Mouse (Mus musculus) heart, embryonic 13.5 days (tissue): ENCODE measurements around the gene C1qtnf9. TPM values are rescaled to one million over a fixed set of nuclear protein-coding genes. Genes with fewer than 3 reads are reported as not detected.

Experiments used
- ATAC-seq: fragments of 200-750 bp; cut with Nextera tagmentation; 2 replicates; pipeline ENCODE4 v1.8.0; 2017; ENCODE audit warnings: moderate TSS enrichment; ENCODE audit not compliant: insufficient number of reproducible peaks, low FRiP score, low TSS enrichment; ENCODE audit errors: extremely low read depth
- H3K27ac ChIP-seq: fragments of 300-500 bp; sonication (generic); replicated peaks from 2 replicates; pipeline ENCODE4 v1.5.1; 2015; ENCODE audit warnings: moderate library complexity, mild to moderate bottlenecking, inconsistent platforms
- H3K27me3 ChIP-seq: fragments of 300-500 bp; sonication (generic); replicated peaks from 2 replicates; pipeline ENCODE4 v1.6.1; 2015; ENCODE audit warnings: mild to moderate bottlenecking, inconsistent platforms
- H3K36me3 ChIP-seq: fragments of 300-500 bp; sonication (generic); 2 replicates; pipeline ENCODE4 v1.6.1; 2015; ENCODE audit warnings: mild to moderate bottlenecking, inconsistent platforms
- H3K4me1 ChIP-seq: fragments of 300-500 bp; sonication (generic); 2 replicates; pipeline ENCODE4 v1.6.1; 2015; ENCODE audit warnings: inconsistent platforms
- H3K4me2 ChIP-seq: fragments of 300-500 bp; sonication (generic); 2 replicates; pipeline ENCODE4 v1.6.1; 2015; ENCODE audit warnings: inconsistent platforms, mild to moderate bottlenecking, moderate library complexity
- H3K4me3 ChIP-seq: fragments of 300-500 bp; sonication (generic); 2 replicates; pipeline ENCODE4 v1.5.1; 2015; ENCODE audit warnings: moderate library complexity, mild to moderate bottlenecking, inconsistent platforms
- H3K9ac ChIP-seq: fragments of 300-500 bp; sonication (generic); 2 replicates; pipeline ENCODE4 v1.6.1; 2015; ENCODE audit warnings: inconsistent platforms, mild to moderate bottlenecking, moderate library complexity
- H3K9me3 ChIP-seq: fragments of 300-500 bp; sonication (generic); 2 replicates; pipeline ENCODE4 v1.6.1; 2016; ENCODE audit warnings: inconsistent platforms
- WGBS: fragments of 180-500 bp; shearing (Covaris S2); methylation state at CpG from one replicate; pipeline ENCODE4 v1.1.7; 2015; ENCODE audit warnings: mixed read lengths; 5-methylcytosine and 5-hydroxymethylcytosine counted together
- polyA plus RNA-seq: library from polyadenylated mRNA; unstranded; fragments of >200 nt; fragmentation: Nextera tagmentation; extraction: Ambion mirVana; gene quantifications from 2 replicates; pipeline ENCODE4 v1.2.1, GENCODE M21; 2015

C1qtnf9 gene
- polyA plus RNA-seq, 1 experiment from 2014 or later: 0.36 TPM

DNA sequence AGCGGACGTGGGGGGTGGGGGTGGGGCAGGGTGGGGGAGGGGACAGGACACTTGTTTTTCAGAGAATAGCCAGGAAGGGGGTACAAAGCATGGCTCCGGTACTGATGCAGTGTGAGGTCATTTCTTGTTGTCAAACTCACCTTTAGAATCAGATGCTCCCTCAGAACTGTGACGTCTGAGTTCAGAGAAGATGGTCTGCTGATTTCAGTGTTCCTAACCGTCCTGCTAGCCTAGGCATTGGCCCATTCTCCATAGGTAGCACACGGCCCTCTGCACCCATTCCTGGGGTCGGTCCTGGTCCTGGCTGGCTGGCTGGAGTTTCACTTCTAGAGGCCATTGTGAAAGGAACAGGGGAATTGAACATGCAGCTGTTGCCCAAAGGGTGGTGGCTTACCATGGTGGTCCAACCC, 30.7 kb upstream of the C1qtnf9 start:
- no peak for ATAC-seq
- peak overlapping the region; percentile 82 for H3K9ac ChIP-seq
- peak overlapping the region; percentile 52; the same call in 1 of the 2 replicates for H3K4me3 ChIP-seq
- H3K9me3 ChIP-seq: no peaks in the 10 kb centered on the region
- no peaks in the 10 kb centered on the region for H3K27me3 ChIP-seq
- 22% methylated on average over 7 of the region's 7 CpGs for WGBS
- H3K4me2 ChIP-seq: peak overlapping the region; percentile 69
- H3K27ac ChIP-seq: peak overlapping the region; percentile 97
- H3K36me3 ChIP-seq: 0 out of 2 replicates have a peak, but pooled peaks cover 4% of the 10 kb centered on the region
- H3K4me1 ChIP-seq: peaks cover 98% of the 10 kb centered on the region

DNA sequence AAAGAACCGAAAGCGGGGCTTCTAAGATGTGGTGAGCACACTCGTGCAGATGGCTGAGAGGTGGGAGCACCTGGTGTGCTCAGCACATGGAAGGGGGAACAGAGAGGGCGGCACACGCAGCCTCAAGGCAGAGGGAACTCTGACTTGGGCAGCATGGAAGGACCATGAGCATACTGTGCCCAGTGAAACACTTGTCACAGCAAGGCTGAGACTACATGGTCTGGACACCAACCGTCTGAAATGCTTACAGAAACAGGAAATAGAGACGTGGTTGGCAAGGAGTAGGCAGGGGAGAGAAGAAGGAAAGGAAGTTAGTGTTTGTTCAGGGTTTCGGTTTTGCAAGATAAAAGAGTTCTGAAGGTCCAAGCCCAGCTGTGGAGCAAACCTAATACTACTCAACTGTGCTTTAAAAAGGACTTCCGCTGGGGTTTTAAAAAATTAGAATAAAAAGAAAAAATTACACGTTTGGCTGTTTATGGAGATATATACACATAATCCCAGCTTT, 29.4 kb upstream of the C1qtnf9 start:
- peaks cover 10% of the 10 kb centered on the region; the same call in 1 of the 2 replicates for H3K36me3 ChIP-seq
- H3K9ac ChIP-seq: peak overlapping the region; percentile 62; the same call in 1 of the 2 replicates
- H3K4me1 ChIP-seq: peaks cover 98% of the 10 kb centered on the region
- H3K9me3 ChIP-seq: no peaks in the 10 kb centered on the region
- peak overlapping the region; percentile 97 for H3K27ac ChIP-seq
- peak overlapping the region; percentile 8; the same call in 1 of the 2 replicates for H3K4me2 ChIP-seq
- no peak for ATAC-seq
- H3K4me3 ChIP-seq: no peak overlapping the region
- no peaks in the 10 kb centered on the region for H3K27me3 ChIP-seq
- 55% methylated on average over 10 of the region's 10 CpGs for WGBS

GRCm38 (mm10) chr14:60739155-60739554, 28.8 kb upstream of the C1qtnf9 start:
- WGBS: 10% methylated on average over 3 of the region's 9 CpGs
- peaks cover 98% of the 10 kb centered on the region for H3K4me1 ChIP-seq
- H3K27me3 ChIP-seq: no peaks in the 10 kb centered on the region
- peak overlapping the region; percentile 48 for H3K9ac ChIP-seq
- no peaks in the 10 kb centered on the region for H3K9me3 ChIP-seq
- no peak for ATAC-seq
- no peak overlapping the region for H3K4me3 ChIP-seq
- H3K27ac ChIP-seq: peak overlapping the region; percentile 97
- peaks cover 10% of the 10 kb centered on the region; the same call in 1 of the 2 replicates for H3K36me3 ChIP-seq
- H3K4me2 ChIP-seq: no peak overlapping the region

DNA sequence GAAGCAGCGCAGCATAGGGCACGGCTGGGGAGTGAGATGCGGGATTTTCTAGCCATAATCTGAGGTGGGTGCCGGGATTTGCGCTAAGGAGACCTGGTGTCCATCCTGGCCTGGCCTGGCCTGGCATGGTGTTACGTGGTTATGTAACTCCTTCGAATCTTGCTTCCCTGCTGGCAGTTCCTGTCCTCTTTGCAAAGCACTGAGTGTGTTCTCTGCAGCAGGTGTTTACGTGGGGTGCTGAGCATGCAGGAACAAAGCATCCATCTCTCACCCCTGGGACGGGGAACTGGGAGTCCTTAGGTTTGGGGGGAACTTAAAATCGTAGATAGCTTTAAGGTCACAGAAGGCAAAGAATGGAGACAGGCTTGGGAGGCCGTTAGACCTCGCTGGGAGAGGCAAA, 28.3 kb upstream of the C1qtnf9 start:
- Histone ChIP-seq H3K4me3 (no peak overlapping the region), H3K9me3 (no peaks in the 10 kb centered on the region), H3K27me3 (no peaks in the 10 kb centered on the region), H3K4me2 (peak overlapping the region; percentile 13; the same call in 1 of the 2 replicates), H3K4me1 (peaks cover 98% of the 10 kb centered on the region), H3K36me3 (peaks cover 10% of the 10 kb centered on the region; the same call in 1 of the 2 replicates), H3K27ac (peak overlapping the region; percentile 97), H3K9ac (peak overlapping the region; percentile 48)
- WGBS: 60% methylated on average over 12 of the region's 12 CpGs
- no peak for ATAC-seq

GRCm38 (mm10) chr14:60740507-60740906, 27.4 kb upstream of the C1qtnf9 start:
- peak overlapping the region; percentile 68 for H3K9ac ChIP-seq
- no peak for ATAC-seq
- peak overlapping the region; percentile 97 for H3K27ac ChIP-seq
- peaks cover 98% of the 10 kb centered on the region for H3K4me1 ChIP-seq
- H3K9me3 ChIP-seq: no peaks in the 10 kb centered on the region
- no peaks in the 10 kb centered on the region for H3K27me3 ChIP-seq
- peaks cover 13% of the 10 kb centered on the region for H3K36me3 ChIP-seq
- no peak overlapping the region for H3K4me3 ChIP-seq
- WGBS: 53% methylated on average over 5 of the region's 5 CpGs
- H3K4me2 ChIP-seq: peak overlapping the region; percentile 43; the same call in 1 of the 2 replicates

DNA sequence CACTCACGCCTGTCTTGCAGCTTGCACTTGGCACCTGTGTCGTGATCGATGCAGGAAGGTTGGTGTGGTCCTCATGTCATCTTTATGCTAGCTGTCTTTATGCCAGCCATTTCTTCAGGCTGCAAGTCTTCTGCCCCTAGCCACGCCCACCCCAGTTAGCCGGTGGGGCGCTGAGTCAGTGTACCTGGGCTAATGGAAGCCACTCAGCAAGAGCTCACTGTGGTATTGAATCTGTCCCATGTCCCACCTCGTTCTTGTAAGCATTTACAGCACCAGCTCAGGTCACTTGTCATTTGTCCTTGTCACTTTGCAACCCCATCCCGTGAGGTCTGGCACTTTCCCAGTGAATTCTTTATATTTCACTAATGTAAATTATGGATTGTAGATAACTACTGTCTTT, 26.9 kb upstream of the C1qtnf9 start:
- ATAC-seq: no peak

GRCm38 (mm10) chr14:60741490-60741981, 26.4 kb upstream of the C1qtnf9 start:
- Histone ChIP-seq H3K9ac (peak overlapping the region; percentile 68), H3K27ac (peak overlapping the region; percentile 97), H3K4me3 (no peak overlapping the region; the same call in 1 of the 2 replicates), H3K9me3 (no peaks in the 10 kb centered on the region), H3K36me3 (peaks cover 24% of the 10 kb centered on the region), H3K27me3 (no peaks in the 10 kb centered on the region), H3K4me2 (peak overlapping the region; percentile 43), H3K4me1 (peaks cover 92% of the 10 kb centered on the region)
- 15% methylated on average over 6 of the region's 6 CpGs for WGBS
- ATAC-seq: peak; percentile 57; the same call in 1 of the 2 replicates

More for the DNA sequence above, 26.9 kb upstream of the C1qtnf9 start:
- Histone ChIP-seq H3K36me3 (peaks cover 19% of the 10 kb centered on the region), H3K4me1 (peaks cover 97% of the 10 kb centered on the region), H3K9me3 (no peaks in the 10 kb centered on the region), H3K9ac (peak overlapping the region; percentile 68), H3K27me3 (no peaks in the 10 kb centered on the region), H3K4me3 (no peak overlapping the region), H3K27ac (peak overlapping the region; percentile 97), H3K4me2 (peak overlapping the region; percentile 43)
- WGBS: 47% methylated on average over 8 of the region's 8 CpGs

GRCm38 (mm10) chr14:60743681-60744080, 24.3 kb upstream of the C1qtnf9 start:
- no peak overlapping the region for H3K4me3 ChIP-seq
- 71% methylated on average over 9 of the region's 9 CpGs for WGBS
- no peak for ATAC-seq
- peaks cover 44% of the 10 kb centered on the region for H3K36me3 ChIP-seq
- no peaks in the 10 kb centered on the region for H3K27me3 ChIP-seq
- peaks cover 70% of the 10 kb centered on the region for H3K4me1 ChIP-seq
- H3K9ac ChIP-seq: peak overlapping the region; percentile 56; the same call in 1 of the 2 replicates
- 0 out of 2 replicates have a peak overlapping the region, but pooled peaks have one; percentile 28 for H3K27ac ChIP-seq
- H3K4me2 ChIP-seq: no peak overlapping the region
- H3K9me3 ChIP-seq: no peaks in the 10 kb centered on the region

DNA sequence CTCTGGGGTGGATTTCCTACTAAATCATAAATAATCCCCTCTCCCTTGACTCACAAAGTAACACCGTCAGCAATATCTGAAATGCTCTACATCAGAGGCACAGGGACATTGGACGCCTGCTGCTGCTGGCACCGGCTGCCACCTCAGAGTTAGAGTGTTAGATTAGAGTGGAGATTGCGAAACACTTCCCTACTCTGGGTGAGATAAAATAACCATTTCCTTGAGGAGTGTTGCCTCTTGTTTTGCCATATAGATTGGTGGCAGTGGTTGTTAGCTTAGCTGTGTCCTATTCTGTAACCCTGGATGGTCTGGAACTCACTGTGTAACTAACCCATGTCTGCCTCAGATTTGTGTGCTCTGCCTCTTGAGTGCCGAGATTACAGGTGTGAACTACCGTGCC, 22.7 kb upstream of the C1qtnf9 start:
- Histone ChIP-seq H3K4me3 (no peak overlapping the region), H3K4me2 (no peak overlapping the region), H3K27ac (peak overlapping the region; percentile 16; the same call in 1 of the 2 replicates), H3K27me3 (no peaks in the 10 kb centered on the region), H3K9me3 (no peaks in the 10 kb centered on the region), H3K36me3 (peaks cover 60% of the 10 kb centered on the region), H3K4me1 (peaks cover 70% of the 10 kb centered on the region), H3K9ac (0 out of 2 replicates have a peak overlapping the region, but pooled peaks have one; percentile 19)
- ATAC-seq: no peak
- WGBS: 50% methylated on average over 6 of the region's 6 CpGs

- Histone ChIP-seq H3K27ac (no peak overlapping the region), H3K9ac (no peak overlapping the region), H3K36me3 (peaks cover 69% of the 10 kb centered on the region), H3K9me3 (no peaks in the 10 kb centered on the region), H3K4me3 (no peak overlapping the region), H3K4me1 (peaks cover 65% of the 10 kb centered on the region), H3K27me3 (no peaks in the 10 kb centered on the region), H3K4me2 (no peak overlapping the region)
- 92% methylated on average over 10 of the region's 10 CpGs for WGBS
- ATAC-seq: no peak
Observed at GRCm38 (mm10) chr14:60746141-60746540, 21.8 kb upstream of the C1qtnf9 start.

GRCm38 (mm10) chr14:60747154-60747870, 20.6 kb upstream of the C1qtnf9 start:
- peaks cover 74% of the 10 kb centered on the region for H3K36me3 ChIP-seq
- 82% methylated on average over 21 of the region's 21 CpGs for WGBS
- no peaks in the 10 kb centered on the region for H3K9me3 ChIP-seq
- H3K9ac ChIP-seq: no peak overlapping the region
- no peak overlapping the region for H3K4me2 ChIP-seq
- no peak for ATAC-seq
- H3K27me3 ChIP-seq: no peaks in the 10 kb centered on the region
- H3K27ac ChIP-seq: no peak overlapping the region
- H3K4me3 ChIP-seq: no peak overlapping the region
- peaks cover 53% of the 10 kb centered on the region for H3K4me1 ChIP-seq
